25 mouse cellular contexts compared by ENCODE assay signal in the genomic region with DNA sequence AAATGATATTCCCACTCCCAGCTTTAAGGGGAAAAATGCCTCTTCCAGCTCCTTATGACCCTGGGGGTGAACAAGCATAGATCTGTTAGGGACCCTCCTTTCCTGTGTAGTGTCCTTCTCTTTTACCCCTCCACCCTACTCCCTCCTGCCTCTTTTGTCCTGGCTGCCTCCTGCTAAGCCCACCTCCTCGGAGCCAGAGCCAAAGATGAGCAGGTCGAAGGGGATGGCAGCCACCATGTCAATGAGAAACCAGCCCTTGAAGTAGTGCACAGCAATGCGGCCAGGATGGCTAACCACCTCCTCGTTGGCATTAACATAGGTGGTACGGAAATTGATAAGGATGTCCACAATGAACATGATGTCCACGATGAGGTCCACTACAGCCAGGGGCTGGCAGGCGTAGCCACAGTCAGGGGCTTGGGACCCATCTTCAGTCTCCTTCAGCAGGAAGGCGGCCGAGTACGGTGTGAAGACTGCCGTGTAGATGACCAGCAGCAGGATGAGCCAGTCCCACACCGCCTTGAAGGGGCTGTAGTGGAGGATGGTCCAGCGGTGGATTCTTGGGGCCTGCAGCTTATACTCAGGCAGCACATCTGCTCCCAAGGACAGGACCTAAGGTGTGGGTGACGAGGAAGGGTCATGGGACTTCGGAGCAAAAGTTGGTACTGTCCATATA. TPM values are rescaled to one million over a fixed set of nuclear protein-coding genes. Genes with fewer than 3 reads are reported as not detected.
A peak's percentile ranks its signal among the peaks of the same experiment; 100 is the strongest.
DNase-seq lines count a peak whose midpoint lies in the region; ATAC-seq and TF ChIP-seq lines count a peak whose summit lies in the region.
"Had no signal": no experiment of that assay in that cellular context is flagged by ENCODE, and none has a peak within 500 bp of the region (broad histone marks: within the 10 kb centered on the region; RNA-seq: fewer than 3 reads in every experiment).

No protein-coding gene starts in this region.

- 76% methylated on average over 15 of the region's 15 CpGs for WGBS in heart, adult 2 months
- WGBS in heart, embryonic 16.5 days: 78% methylated on average over 15 of the region's 15 CpGs
- 92% methylated on average over 15 of the region's 15 CpGs for WGBS in neural tube, embryonic 14.5 days
- WGBS in neural tube, embryonic 15.5 days: 95% methylated on average over 15 of the region's 15 CpGs
- 91% methylated on average over 15 of the region's 15 CpGs for WGBS in intestine, postnatal 0 days

- no peaks in the 10 kb centered on the region for H3K27me3 ChIP-seq in heart, adult 2 months (ENCODE audit: control insufficient read depth, insufficient read depth, low read length)
- H3K27me3 ChIP-seq in heart, embryonic 16.5 days (ENCODE audit: control insufficient read depth, insufficient read depth, low read length): no peaks in the 10 kb centered on the region
- H3K27me3 ChIP-seq in neural tube, embryonic 14.5 days (ENCODE audit: control insufficient read depth, insufficient read depth, low read length): no peaks in the 10 kb centered on the region
- no peaks in the 10 kb centered on the region for H3K27me3 ChIP-seq in neural tube, embryonic 15.5 days (replicated peaks)
- H3K27me3 ChIP-seq in intestine, postnatal 0 days (replicated peaks; ENCODE audit: control insufficient read depth, insufficient read depth, low read length): no peaks in the 10 kb centered on the region
- H3K27me3 ChIP-seq: forebrain, embryonic 13.5 days; neural tube, embryonic 13.5 days; stomach, embryonic 15.5 days had no signal

- no peaks in the 10 kb centered on the region for H3K36me3 ChIP-seq in heart, adult 2 months (ENCODE audit: control insufficient read depth, insufficient read depth, low read length)
- H3K36me3 ChIP-seq in heart, embryonic 16.5 days (ENCODE audit: control insufficient read depth, insufficient read depth): peaks cover 34% of the 10 kb centered on the region
- H3K36me3 ChIP-seq in neural tube, embryonic 14.5 days (ENCODE audit: control insufficient read depth, insufficient read depth, low read length): peaks cover 19% of the 10 kb centered on the region; the same call in 1 of the 2 replicates
- peaks cover 37% of the 10 kb centered on the region for H3K36me3 ChIP-seq in neural tube, embryonic 15.5 days
- H3K36me3 ChIP-seq in intestine, postnatal 0 days (ENCODE audit: control insufficient read depth, insufficient read depth): no peaks in the 10 kb centered on the region
- H3K36me3 ChIP-seq: limb, embryonic 12.5 days; liver, embryonic 15.5 days; lung, embryonic 15.5 days had no signal

- H3K9me3 ChIP-seq in heart, embryonic 16.5 days (replicated peaks; ENCODE audit: control insufficient read depth, low read length): no peaks in the 10 kb centered on the region
- no peaks in the 10 kb centered on the region for H3K9me3 ChIP-seq in neural tube, embryonic 14.5 days (ENCODE audit: control insufficient read depth, low read length)
- no peaks in the 10 kb centered on the region for H3K9me3 ChIP-seq in neural tube, embryonic 15.5 days (replicated peaks)
- no peaks in the 10 kb centered on the region for H3K9me3 ChIP-seq in intestine, postnatal 0 days (ENCODE audit: control insufficient read depth)
- H3K9me3 ChIP-seq: forebrain, embryonic 13.5 days; limb, embryonic 12.5 days; liver, embryonic 15.5 days; lung, embryonic 15.5 days; midbrain, embryonic 13.5 days; neural tube, embryonic 13.5 days; stomach, embryonic 15.5 days had no signal

- ATAC-seq in heart, embryonic 16.5 days (replicated peaks; ENCODE audit: extremely low read depth, insufficient read depth, low FRiP score): no peak
- ATAC-seq in neural tube, embryonic 14.5 days (ENCODE audit: low read depth): no peak
- no peak for ATAC-seq in neural tube, embryonic 15.5 days (ENCODE audit: low FRiP score)
- no peak for ATAC-seq in intestine, postnatal 0 days
- ATAC-seq: forebrain, embryonic 13.5 days; hindbrain, embryonic 16.5 days; midbrain, embryonic 13.5 days; Patski had no signal

- H3K79me2 ChIP-seq in heart, adult 2 months (replicated peaks; ENCODE audit: control insufficient read depth, insufficient read depth, low read length): no peaks in the 10 kb centered on the region

- TF ChIP-seq EP300 in heart, adult 2 months (IDR thresholded peaks at IDR 0.05; ENCODE audit: insufficient read depth, low read depth, low read length): no peak

- peak in 1 of 2 experiments; percentile 24 for DNase-seq in heart, adult 2 months
- no peak for DNase-seq in heart, postnatal 10 days
- DNase-seq in heart, adult 18-20 months: no peak
- DNase-seq: cerebellum, adult 8-10 months; gastrocnemius, postnatal 14 days; kidney, adult 2 months; kidney, postnatal 36 days; right cerebral cortex, postnatal 25 days had no signal

- intact Hi-C loops in heart, adult 2 months (cut with DNase I): no loop called here
- intact Hi-C loops in heart, postnatal 10 days (cut with DNase I): no loop called here

- H3K9ac ChIP-seq in heart, adult 2 months (ENCODE audit: low read depth, low read length): no peak overlapping the region
- no peak overlapping the region for H3K9ac ChIP-seq in heart, embryonic 16.5 days (ENCODE audit: low read length)
- 0 out of 2 replicates have a peak overlapping the region, but pooled peaks have one; percentile 28 for H3K9ac ChIP-seq in neural tube, embryonic 14.5 days (replicated peaks; ENCODE audit: low read depth, low read length)
- no peak overlapping the region for H3K9ac ChIP-seq in neural tube, embryonic 15.5 days (replicated peaks)
- H3K9ac ChIP-seq in intestine, postnatal 0 days (ENCODE audit: low read depth, low read length): no peak overlapping the region
- H3K9ac ChIP-seq: forebrain, embryonic 13.5 days; limb, embryonic 12.5 days; liver, embryonic 15.5 days; lung, embryonic 15.5 days; midbrain, embryonic 13.5 days; stomach, embryonic 15.5 days had no signal

- no peaks in the 10 kb centered on the region; the same call in 1 of the 2 replicates for H3K4me1 ChIP-seq in heart, adult 2 months (ENCODE audit: control insufficient read depth, insufficient read depth, low read length)
- H3K4me1 ChIP-seq in heart, embryonic 16.5 days (ENCODE audit: control insufficient read depth, insufficient read depth, low read length): peaks cover 61% of the 10 kb centered on the region
- H3K4me1 ChIP-seq in neural tube, embryonic 14.5 days (ENCODE audit: control insufficient read depth, insufficient read depth, low read length): peaks cover 30% of the 10 kb centered on the region
- H3K4me1 ChIP-seq in neural tube, embryonic 15.5 days: peaks cover 40% of the 10 kb centered on the region
- H3K4me1 ChIP-seq in intestine, postnatal 0 days (replicated peaks; ENCODE audit: control insufficient read depth, insufficient read depth, low read length): no peaks in the 10 kb centered on the region

- TF ChIP-seq POLR2A in heart, adult 2 months (IDR thresholded peaks at IDR 0.05; ENCODE audit: insufficient read depth, low read depth, low read length): no peak

- no peak overlapping the region for H3K4me2 ChIP-seq in heart, embryonic 16.5 days (ENCODE audit: low read depth, low read length)
- H3K4me2 ChIP-seq in neural tube, embryonic 14.5 days (ENCODE audit: low read depth, low read length): no peak overlapping the region
- no peak overlapping the region for H3K4me2 ChIP-seq in neural tube, embryonic 15.5 days
- no peak overlapping the region for H3K4me2 ChIP-seq in intestine, postnatal 0 days (replicated peaks; ENCODE audit: low read depth)
- H3K4me2 ChIP-seq: forebrain, embryonic 13.5 days; liver, embryonic 15.5 days; lung, embryonic 15.5 days; midbrain, embryonic 13.5 days; neural tube, embryonic 13.5 days; stomach, embryonic 15.5 days had no signal

- TF ChIP-seq CTCF in heart, adult 2 months (IDR thresholded peaks at IDR 0.05): no peak
- TF ChIP-seq CTCF in intestine, postnatal 0 days (IDR thresholded peaks at IDR 0.05; ENCODE audit: low read depth): no peak

- peak overlapping the region; percentile 40 for H3K27ac ChIP-seq in heart, adult 2 months
- H3K27ac ChIP-seq in heart, embryonic 16.5 days (ENCODE audit: low read length): peak overlapping the region; percentile 93
- no peak overlapping the region for H3K27ac ChIP-seq in neural tube, embryonic 14.5 days (ENCODE audit: low read depth, low read length)
- no peak overlapping the region for H3K27ac ChIP-seq in neural tube, embryonic 15.5 days (replicated peaks)
- no peak overlapping the region for H3K27ac ChIP-seq in intestine, postnatal 0 days (ENCODE audit: low read depth, low read length)
- H3K27ac ChIP-seq: forebrain, embryonic 13.5 days; layer of hippocampus, adult 2 months; left cerebral cortex, adult 2 months; limb, embryonic 12.5 days; liver, embryonic 15.5 days; midbrain, embryonic 13.5 days; neural tube, embryonic 13.5 days; stomach, embryonic 15.5 days had no signal

- no peak overlapping the region for H3K4me3 ChIP-seq in heart, adult 2 months
- H3K4me3 ChIP-seq in heart, embryonic 16.5 days (ENCODE audit: low read length): no peak overlapping the region
- no peak overlapping the region for H3K4me3 ChIP-seq in neural tube, embryonic 14.5 days (ENCODE audit: low read depth, low read length)
- no peak overlapping the region for H3K4me3 ChIP-seq in neural tube, embryonic 15.5 days (replicated peaks)
- H3K4me3 ChIP-seq in intestine, postnatal 0 days (ENCODE audit: low read depth, low read length): no peak overlapping the region
- H3K4me3 ChIP-seq: forebrain, embryonic 13.5 days; layer of hippocampus, adult 2 months; left cerebral cortex, adult 2 months; limb, embryonic 12.5 days; liver, embryonic 15.5 days; lung, embryonic 15.5 days; midbrain, embryonic 13.5 days; neural tube, embryonic 13.5 days; stomach, embryonic 15.5 days had no signal

RNA-seq across cellular contexts. Expression of a gene that starts 25.1 kb away (rescaled TPM):
- total RNA-seq in heart, adult 2 months (2021): 10 to 100 TPM; 59.3 to 68.5 TPM
- polyA plus RNA-seq in heart, adult 2 months (2012; rRNA removed): 119 and 121 TPM in 2 replicates
- 10 to 100 TPM; 90.5 to 93.9 TPM for total RNA-seq in heart, postnatal 10 days (2021)
- polyA plus RNA-seq in heart, embryonic 16.5 days (2015; fragmentation: Nextera tagmentation; extraction: Ambion mirVana): 18.0 and 25.2 TPM in 2 replicates
- total RNA-seq in heart, adult 18-20 months (2021): 10 to 100 TPM; 52.6 to 61.1 TPM
- polyA plus RNA-seq in neural tube, embryonic 14.5 days (2014; fragmentation: Nextera tagmentation; extraction: Ambion mirVana): 13.6 and 17.0 TPM in 2 replicates
- polyA plus RNA-seq in neural tube, embryonic 15.5 days (2015; fragmentation: Nextera tagmentation; extraction: Ambion mirVana): 12.7 and 18.2 TPM in 2 replicates
- polyA plus RNA-seq in intestine, postnatal 0 days (2015; fragmentation: Nextera tagmentation; extraction: Ambion mirVana): 3.0 and 3.1 TPM in 2 replicates
- total RNA-seq: liver, adult 2 months had no signal
- polyA plus RNA-seq: liver, adult 2 months had no signal

RNA-seq across cellular contexts. Expression of a gene that starts 38.3 kb away (rescaled TPM):
- 10 to 100 TPM; 23.5 to 24.4 TPM for total RNA-seq in heart, adult 2 months (2021)
- 26.3 and 30.7 TPM in 2 replicates for polyA plus RNA-seq in heart, adult 2 months (2012; rRNA removed)
- 10 to 100 TPM; 44.0 to 44.4 TPM for total RNA-seq in heart, postnatal 10 days (2021)
- 27.3 and 31.9 TPM in 2 replicates for polyA plus RNA-seq in heart, embryonic 16.5 days (2015; fragmentation: Nextera tagmentation; extraction: Ambion mirVana)
- 10 to 100 TPM; 21.8 to 22.6 TPM for total RNA-seq in heart, adult 18-20 months (2021)
- 4.2 and 9.6 TPM in 2 replicates for polyA plus RNA-seq in neural tube, embryonic 14.5 days (2014; fragmentation: Nextera tagmentation; extraction: Ambion mirVana)
- polyA plus RNA-seq in neural tube, embryonic 15.5 days (2015; fragmentation: Nextera tagmentation; extraction: Ambion mirVana): 9.3 and 10.6 TPM in 2 replicates
- 3.5 and 3.7 TPM in 2 replicates for polyA plus RNA-seq in intestine, postnatal 0 days (2015; fragmentation: Nextera tagmentation; extraction: Ambion mirVana)
- total RNA-seq: hematopoietic stem cell, adult 5-6 weeks had no signal

Comparison
In these comparisons a context has a peak if more than half of its experiments do, and no peak if none do; other contexts are left out.
1. H3K27ac ChIP-seq: peak in heart, adult 2 months (single experiment) and heart, embryonic 16.5 days (single experiment); none in neural tube, embryonic 14.5 days (single experiment), neural tube, embryonic 15.5 days (single experiment) and intestine, postnatal 0 days (single experiment).